Mouse (Mus musculus): Measurements from ENCODE around the gene H2-Aa. TPM values are rescaled to one million over a fixed set of nuclear protein-coding genes. Genes with fewer than 3 reads are reported as not detected.

Gene H2-Aa
- polyA plus RNA-seq, 1 experiment from 2014 or later: 4.7 TPM

DNA sequence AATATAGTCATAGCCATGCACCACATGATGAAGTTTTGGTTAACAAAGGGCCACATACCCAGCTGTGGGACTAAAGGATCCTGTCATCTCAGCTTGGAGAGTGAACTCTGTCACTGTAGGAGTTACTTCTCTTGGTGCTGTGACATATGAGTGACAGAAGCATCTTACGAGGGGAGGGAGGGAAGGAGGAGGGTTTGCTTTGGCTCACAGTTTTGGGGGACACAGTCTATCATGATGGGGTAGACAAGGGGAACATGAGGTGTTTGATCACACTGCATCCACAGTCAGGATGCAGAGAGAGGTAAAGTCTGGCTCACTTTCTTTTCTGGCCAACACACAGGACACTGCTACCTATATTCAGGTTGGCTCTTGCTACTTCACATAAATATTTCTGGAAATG, 5.8 kb downstream of the H2-Aa start:
- Histone ChIP-seq H3K9ac (ENCODE audit: low read depth, low read length) (no peak overlapping the region), H3K36me3 (ENCODE audit: control insufficient read depth, insufficient read depth) (no peaks in the 10 kb centered on the region), H3K4me1 (ENCODE audit: control insufficient read depth, low read depth, low read length) (no peaks in the 10 kb centered on the region), H3K4me3 (ENCODE audit: low read depth, low read length) (no peak overlapping the region), H3K4me2 (ENCODE audit: low read depth, low read length) (no peak overlapping the region), H3K27ac (ENCODE audit: low read length) (no peak overlapping the region), H3K9me3 (replicated peaks; ENCODE audit: control insufficient read depth, low read length) (no peaks in the 10 kb centered on the region), H3K27me3 (ENCODE audit: control insufficient read depth, insufficient read depth, low read depth, low read length) (no peaks in the 10 kb centered on the region)
- 47% methylated on average over 1 of the region's 1 CpGs for WGBS (ENCODE audit: insufficient replicate concordance)
- no peak for ATAC-seq (ENCODE audit: low read depth)

DNA sequence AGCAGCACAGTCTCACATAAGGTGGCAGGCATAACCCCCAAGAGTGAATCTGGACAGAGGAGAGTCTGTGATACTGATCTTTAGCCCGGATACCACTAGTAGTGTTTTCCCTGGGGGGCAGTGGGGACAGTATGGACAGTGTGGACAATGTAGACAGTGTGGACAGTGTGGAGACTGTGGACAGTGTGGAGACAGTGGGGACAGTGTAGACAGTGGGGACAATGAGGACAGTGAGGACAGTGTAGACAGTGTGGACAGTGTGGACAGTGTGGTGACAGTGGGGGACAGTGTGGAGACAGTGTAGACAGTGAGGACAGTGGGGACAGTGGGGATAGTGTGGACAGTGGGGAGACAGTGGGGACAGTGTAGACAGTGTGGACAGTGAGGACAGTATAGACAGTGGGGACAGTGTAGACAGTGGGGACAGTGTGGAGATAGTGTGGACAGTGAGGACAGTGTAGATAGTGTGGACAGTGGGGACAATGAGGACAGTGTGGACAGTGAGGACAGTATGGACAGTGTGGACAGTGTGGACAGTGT, 7.1 kb downstream of the H2-Aa start:
- Histone ChIP-seq H3K4me3 (ENCODE audit: low read depth, low read length) (no peak overlapping the region), H3K9me3 (replicated peaks; ENCODE audit: control insufficient read depth, low read length) (no peaks in the 10 kb centered on the region), H3K9ac (ENCODE audit: low read depth, low read length) (no peak overlapping the region), H3K4me2 (ENCODE audit: low read depth, low read length) (no peak overlapping the region), H3K36me3 (ENCODE audit: control insufficient read depth, insufficient read depth) (no peaks in the 10 kb centered on the region), H3K27ac (ENCODE audit: low read length) (no peak overlapping the region), H3K4me1 (ENCODE audit: control insufficient read depth, low read depth, low read length) (no peaks in the 10 kb centered on the region), H3K27me3 (ENCODE audit: control insufficient read depth, insufficient read depth, low read depth, low read length) (no peaks in the 10 kb centered on the region)
- no peak for ATAC-seq (ENCODE audit: low read depth)
- 51% methylated on average over 1 of the region's 1 CpGs for WGBS (ENCODE audit: insufficient replicate concordance)

DNA sequence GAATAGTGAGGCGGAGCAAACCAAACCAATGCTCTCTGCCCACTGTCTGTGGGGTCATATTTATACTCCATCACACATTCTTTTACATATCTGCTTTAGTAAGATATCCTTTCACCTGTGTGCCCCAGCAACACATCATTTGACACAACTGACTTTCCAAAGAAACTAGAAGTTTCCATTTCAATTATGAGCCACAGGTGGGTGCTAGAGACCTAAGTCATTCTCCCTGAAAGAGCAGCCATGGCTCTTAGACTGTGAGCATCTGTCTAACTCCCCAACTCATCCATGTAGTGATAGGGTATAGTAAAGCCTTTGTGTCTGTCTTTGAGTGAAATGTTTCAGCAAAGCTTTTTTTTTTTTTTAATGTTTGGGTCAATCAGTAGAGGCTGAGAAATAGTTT, 15.5 kb downstream of the H2-Aa start:
- H3K36me3 ChIP-seq (ENCODE audit: control insufficient read depth, insufficient read depth): no peaks in the 10 kb centered on the region
- no peak overlapping the region for H3K9ac ChIP-seq (ENCODE audit: low read depth, low read length)
- WGBS (ENCODE audit: insufficient replicate concordance): 74% methylated on average over 1 of the region's 1 CpGs
- no peaks in the 10 kb centered on the region for H3K4me1 ChIP-seq (ENCODE audit: control insufficient read depth, low read depth, low read length)
- H3K27me3 ChIP-seq (ENCODE audit: control insufficient read depth, insufficient read depth, low read depth, low read length): no peaks in the 10 kb centered on the region
- H3K9me3 ChIP-seq (replicated peaks; ENCODE audit: control insufficient read depth, low read length): no peaks in the 10 kb centered on the region
- H3K4me2 ChIP-seq (ENCODE audit: low read depth, low read length): no peak overlapping the region
- no peak for ATAC-seq (ENCODE audit: low read depth)
- no peak overlapping the region for H3K27ac ChIP-seq (ENCODE audit: low read length)
- H3K4me3 ChIP-seq (ENCODE audit: low read depth, low read length): no peak overlapping the region

DNA sequence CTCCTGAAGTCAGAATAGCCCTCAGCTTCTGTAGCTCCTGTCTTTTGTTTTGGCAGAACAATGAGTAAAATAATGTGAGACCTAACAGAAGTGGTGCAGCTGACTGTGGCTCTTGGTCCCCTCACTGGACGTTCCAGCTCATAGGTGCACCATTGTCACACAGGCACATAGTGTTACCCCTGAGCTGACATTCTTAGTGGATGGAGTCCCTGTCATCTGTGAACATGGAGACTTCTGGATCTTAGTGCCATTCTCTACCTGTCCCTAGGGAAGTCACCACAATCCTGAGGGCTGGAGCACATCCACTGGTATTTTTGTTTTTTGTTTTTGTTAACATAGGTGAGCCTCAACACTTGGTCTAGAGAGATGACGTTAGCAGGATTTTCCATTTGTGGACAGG, 16.7 kb downstream of the H2-Aa start:
- Histone ChIP-seq H3K4me3 (ENCODE audit: low read depth, low read length) (no peak overlapping the region), H3K36me3 (ENCODE audit: control insufficient read depth, insufficient read depth) (no peaks in the 10 kb centered on the region)
- 56% methylated on average over 2 of the region's 2 CpGs for whole genome bisulfite sequencing (ENCODE audit: insufficient replicate concordance)

DNA sequence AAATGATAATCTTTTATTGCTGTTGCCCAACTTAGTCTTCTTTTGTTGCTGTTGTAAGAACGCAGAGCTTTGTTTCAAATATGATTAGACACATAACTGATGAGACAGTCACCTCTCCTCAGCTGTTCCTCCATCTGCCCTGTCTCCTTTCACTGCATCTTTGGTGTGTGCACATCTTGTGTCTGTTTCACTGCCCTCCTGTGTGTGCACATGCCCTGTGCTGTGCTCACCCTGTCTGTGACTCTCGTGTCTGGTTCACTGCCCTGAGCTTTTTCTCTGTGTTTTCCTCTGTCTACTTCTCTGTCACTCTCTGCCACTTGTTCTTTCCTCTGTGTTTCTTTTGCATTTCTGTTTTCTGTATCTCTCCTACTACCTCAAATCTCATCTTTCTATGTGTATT, 17.4 kb downstream of the H2-Aa start:
- no peaks in the 10 kb centered on the region for H3K4me1 ChIP-seq (ENCODE audit: control insufficient read depth, low read depth, low read length)
- peaks cover 4% of the 10 kb centered on the region for H3K27me3 ChIP-seq (ENCODE audit: control insufficient read depth, insufficient read depth, low read depth, low read length)
- no peaks in the 10 kb centered on the region for H3K36me3 ChIP-seq (ENCODE audit: control insufficient read depth, insufficient read depth)
- ATAC-seq (ENCODE audit: low read depth): no peak
- no peak overlapping the region for H3K4me2 ChIP-seq (ENCODE audit: low read depth, low read length)
- WGBS (ENCODE audit: insufficient replicate concordance): 77% methylated on average over 2 of the region's 2 CpGs
- no peak overlapping the region for H3K9ac ChIP-seq (ENCODE audit: low read depth, low read length)
- no peaks in the 10 kb centered on the region for H3K9me3 ChIP-seq (replicated peaks; ENCODE audit: control insufficient read depth, low read length)
- H3K4me3 ChIP-seq (ENCODE audit: low read depth, low read length): no peak overlapping the region
- no peak overlapping the region for H3K27ac ChIP-seq (ENCODE audit: low read length)

More for the DNA sequence above, 16.7 kb downstream of the H2-Aa start:
- Histone ChIP-seq H3K4me2 (ENCODE audit: low read depth, low read length) (no peak overlapping the region), H3K27me3 (ENCODE audit: control insufficient read depth, insufficient read depth, low read depth, low read length) (no peaks in the 10 kb centered on the region), H3K4me1 (ENCODE audit: control insufficient read depth, low read depth, low read length) (no peaks in the 10 kb centered on the region), H3K9ac (ENCODE audit: low read depth, low read length) (no peak overlapping the region), H3K9me3 (replicated peaks; ENCODE audit: control insufficient read depth, low read length) (no peaks in the 10 kb centered on the region), H3K27ac (ENCODE audit: low read length) (no peak overlapping the region)
- no peak for ATAC-seq (ENCODE audit: low read depth)

DNA sequence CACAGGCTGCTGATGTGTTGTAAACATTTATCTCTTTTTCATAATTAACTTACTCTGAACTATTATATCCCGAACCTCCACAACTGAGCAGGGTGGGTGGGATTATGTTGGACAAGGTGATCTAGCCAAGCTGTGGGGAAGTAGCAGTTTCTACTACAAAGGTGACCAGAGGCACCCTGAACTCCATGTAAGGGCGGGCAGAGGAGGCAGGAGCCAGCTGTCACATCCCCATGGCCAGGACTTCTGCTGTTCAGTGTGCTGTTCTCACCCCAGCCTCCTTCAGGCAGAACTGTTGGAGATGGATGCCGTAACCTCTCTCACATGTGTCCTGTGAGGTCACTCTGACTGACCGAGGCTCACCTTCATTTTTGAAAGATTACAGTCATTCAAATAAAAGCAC, 17.8 kb downstream of the H2-Aa start:
- H3K27ac ChIP-seq (ENCODE audit: low read length): no peak overlapping the region
- H3K27me3 ChIP-seq (ENCODE audit: control insufficient read depth, insufficient read depth, low read depth, low read length): peaks cover 8% of the 10 kb centered on the region
- no peak overlapping the region for H3K9ac ChIP-seq (ENCODE audit: low read depth, low read length)
- H3K4me3 ChIP-seq (ENCODE audit: low read depth, low read length): no peak overlapping the region
- peaks cover 3% of the 10 kb centered on the region; the same call in 1 of the 2 replicates for H3K4me1 ChIP-seq (ENCODE audit: control insufficient read depth, low read depth, low read length)
- ATAC-seq (ENCODE audit: low read depth): no peak
- H3K4me2 ChIP-seq (ENCODE audit: low read depth, low read length): no peak overlapping the region
- no peaks in the 10 kb centered on the region for H3K9me3 ChIP-seq (replicated peaks; ENCODE audit: control insufficient read depth, low read length)
- H3K36me3 ChIP-seq (ENCODE audit: control insufficient read depth, insufficient read depth): no peaks in the 10 kb centered on the region
- 56% methylated on average over 4 of the region's 4 CpGs for WGBS (ENCODE audit: insufficient replicate concordance)

DNA sequence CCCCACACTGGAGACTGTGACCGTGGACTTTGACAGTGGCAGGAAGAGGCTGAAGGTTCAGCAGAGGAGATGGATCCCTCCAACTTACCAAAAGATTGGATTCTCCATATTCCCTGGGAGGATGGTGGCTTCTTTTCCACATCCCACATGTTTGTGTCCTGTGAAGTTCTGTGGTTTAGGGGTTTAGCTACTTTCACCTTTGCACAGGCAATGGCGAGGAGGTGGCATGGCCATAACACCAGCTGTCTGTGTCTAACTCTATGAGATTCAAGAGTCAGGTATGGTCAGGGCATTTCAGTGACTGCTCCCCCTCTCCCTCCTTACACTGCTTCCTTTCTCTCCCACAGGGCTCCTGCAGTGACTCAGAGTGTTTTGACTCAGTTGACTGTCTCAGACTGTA, 18.9 kb downstream of the H2-Aa start:
- H3K9me3 ChIP-seq (replicated peaks; ENCODE audit: control insufficient read depth, low read length): no peaks in the 10 kb centered on the region
- H3K4me2 ChIP-seq (ENCODE audit: low read depth, low read length): no peak overlapping the region
- peaks cover 18% of the 10 kb centered on the region for H3K27me3 ChIP-seq (ENCODE audit: control insufficient read depth, insufficient read depth, low read depth, low read length)
- H3K36me3 ChIP-seq (ENCODE audit: control insufficient read depth, insufficient read depth): no peaks in the 10 kb centered on the region
- H3K9ac ChIP-seq (ENCODE audit: low read depth, low read length): no peak overlapping the region
- 67% methylated on average over 2 of the region's 2 CpGs for WGBS (ENCODE audit: insufficient replicate concordance)
- peaks cover 3% of the 10 kb centered on the region for H3K4me1 ChIP-seq (ENCODE audit: control insufficient read depth, low read depth, low read length)
- no peak overlapping the region for H3K4me3 ChIP-seq (ENCODE audit: low read depth, low read length)
- no peak for ATAC-seq (ENCODE audit: low read depth)
- no peak overlapping the region for H3K27ac ChIP-seq (ENCODE audit: low read length)

DNA sequence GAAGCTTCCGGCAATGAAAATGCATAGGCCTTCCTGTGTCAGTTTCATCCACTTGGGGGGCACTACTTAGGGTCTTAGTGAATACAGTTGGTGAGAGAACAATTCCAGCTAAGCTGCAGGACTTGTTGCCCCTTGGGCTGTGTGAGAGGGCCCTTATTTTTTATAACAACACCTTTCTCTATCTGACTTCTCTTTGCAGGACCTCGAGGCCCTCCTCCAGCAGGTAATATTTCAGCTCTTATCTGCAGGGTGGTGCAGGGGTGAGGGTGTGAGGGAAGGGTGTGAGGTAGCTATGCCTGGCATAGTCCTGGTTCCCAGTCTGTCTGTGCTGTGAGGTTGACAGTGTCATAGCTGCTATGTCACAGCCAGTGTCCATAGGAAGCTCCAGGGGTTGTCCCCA, 19.4 kb downstream of the H2-Aa start:
- H3K9ac ChIP-seq (ENCODE audit: low read depth, low read length): no peak overlapping the region
- H3K4me3 ChIP-seq (ENCODE audit: low read depth, low read length): no peak overlapping the region
- H3K9me3 ChIP-seq (replicated peaks; ENCODE audit: control insufficient read depth, low read length): no peaks in the 10 kb centered on the region
- H3K27ac ChIP-seq (ENCODE audit: low read length): no peak overlapping the region
- ATAC-seq (ENCODE audit: low read depth): no peak
- whole genome bisulfite sequencing (ENCODE audit: insufficient replicate concordance): 48% methylated on average over 2 of the region's 2 CpGs
- H3K4me2 ChIP-seq (ENCODE audit: low read depth, low read length): no peak overlapping the region
- H3K4me1 ChIP-seq (ENCODE audit: control insufficient read depth, low read depth, low read length): peaks cover 3% of the 10 kb centered on the region
- no peaks in the 10 kb centered on the region for H3K36me3 ChIP-seq (ENCODE audit: control insufficient read depth, insufficient read depth)
- H3K27me3 ChIP-seq (ENCODE audit: control insufficient read depth, insufficient read depth, low read depth, low read length): peaks cover 23% of the 10 kb centered on the region

DNA sequence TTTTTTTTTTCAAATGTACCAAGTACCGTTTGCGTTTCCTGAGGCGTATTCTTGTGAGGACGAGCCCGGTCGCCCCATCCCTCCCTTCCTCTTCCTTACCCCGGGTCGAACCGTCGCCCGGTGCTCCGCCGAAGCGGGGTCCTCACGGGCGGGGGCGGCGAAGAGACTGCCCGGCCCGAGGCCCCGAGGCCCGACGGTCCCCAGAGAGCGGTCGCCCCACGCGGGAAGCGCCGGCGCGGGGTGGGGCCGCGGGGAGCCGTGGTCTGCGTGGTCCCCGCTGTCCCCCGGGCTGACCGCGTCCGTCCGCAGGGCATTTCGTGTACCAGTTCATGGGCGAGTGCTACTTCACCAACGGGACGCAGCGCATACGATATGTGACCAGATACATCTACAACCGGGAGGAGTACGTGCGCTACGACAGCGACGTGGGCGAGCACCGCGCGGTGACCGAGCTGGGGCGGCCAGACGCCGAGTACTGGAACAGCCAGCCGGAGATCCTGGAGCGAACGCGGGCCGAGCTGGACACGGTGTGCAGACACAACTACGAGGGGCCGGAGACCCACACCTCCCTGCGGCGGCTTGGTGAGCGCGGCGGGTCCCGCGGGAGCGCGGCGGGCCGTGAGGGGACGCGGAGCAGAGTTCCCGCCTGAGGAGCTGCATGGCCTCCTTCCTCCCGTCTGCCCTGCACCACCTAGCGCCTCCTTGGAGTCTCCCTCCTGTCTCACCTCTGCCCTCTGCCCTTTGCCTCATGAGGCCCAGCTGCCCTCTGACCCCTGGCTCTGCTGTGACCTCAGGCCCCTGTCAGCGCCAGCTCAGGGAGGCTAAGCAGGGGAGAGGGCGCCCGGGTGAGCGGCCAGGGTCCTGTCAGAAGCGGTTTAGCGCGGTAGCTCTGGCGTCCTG, 22.9 kb downstream of the H2-Aa start:
- WGBS (ENCODE audit: insufficient replicate concordance): under 1% methylated on average over 91 of the region's 93 CpGs
- Histone ChIP-seq H3K4me2 (ENCODE audit: low read depth, low read length) (peak overlapping the region; percentile 63), H3K9ac (ENCODE audit: low read depth, low read length) (peak overlapping the region; percentile 43; the same call in 1 of the 2 replicates), H3K36me3 (ENCODE audit: control insufficient read depth, insufficient read depth) (no peaks in the 10 kb centered on the region), H3K9me3 (replicated peaks; ENCODE audit: control insufficient read depth, low read length) (no peaks in the 10 kb centered on the region), H3K4me3 (ENCODE audit: low read depth, low read length) (peak overlapping the region; percentile 54), H3K27ac (ENCODE audit: low read length) (no peak overlapping the region), H3K27me3 (ENCODE audit: control insufficient read depth, insufficient read depth, low read depth, low read length) (peaks cover 28% of the 10 kb centered on the region), H3K4me1 (ENCODE audit: control insufficient read depth, low read depth, low read length) (peaks cover 3% of the 10 kb centered on the region)
- peak; percentile 59 for ATAC-seq (ENCODE audit: low read depth)
